Mouse (Mus musculus): Measurements from ENCODE around the gene Ccdc9b. TPM values are rescaled to one million over a fixed set of nuclear protein-coding genes. Genes with fewer than 3 reads are reported as not detected.

The Ccdc9b gene
- total and polyA plus RNA-seq, 3 experiments: not detected

DNA sequence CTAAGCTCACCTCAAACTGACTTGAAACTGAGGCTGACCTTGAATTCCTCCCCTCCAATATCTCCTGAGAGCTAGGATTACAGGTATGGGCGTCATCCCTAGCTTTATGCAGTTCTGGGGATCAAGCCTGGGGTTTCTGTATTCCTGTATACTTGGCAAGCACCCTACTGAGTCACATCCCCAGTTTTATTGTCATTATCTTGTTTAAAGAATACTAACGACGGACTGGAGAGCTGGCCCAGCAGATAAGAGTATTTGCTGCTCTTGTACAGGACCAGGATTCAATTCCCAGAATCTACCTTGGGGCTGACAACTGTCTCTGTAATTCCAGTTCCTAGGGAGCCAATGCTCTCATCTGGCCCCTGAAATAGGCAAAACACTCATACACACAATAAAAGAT is 43.3 kb upstream of the Ccdc9b start:
- Histone ChIP-seq H3K4me3 (replicated peaks in 1 of 3; ENCODE audit: low read depth in 2 of 3, low read length in 2 of 3, poor library complexity in 1 of 3) (no peak overlapping the region), H3K9me3 (replicated peaks; ENCODE audit: low read length) (peaks cover 6% of the 10 kb centered on the region), H3K27me3 (replicated peaks) (peaks cover 42% of the 10 kb centered on the region), H3K79me2 (replicated peaks; ENCODE audit: control insufficient read depth, extremely low read depth, insufficient read depth, poor library complexity, severe bottlenecking) (no peaks in the 10 kb centered on the region), H3K4me1 (ENCODE audit: control insufficient read depth in 1 of 2, insufficient read depth in 2 of 2) (peaks cover 8 to 12% of the 10 kb centered on the region in 2 experiments), H3K4me2 (ENCODE audit: insufficient read depth, low read depth, poor library complexity, severe bottlenecking) (no peak overlapping the region), H3K27ac (ENCODE audit: insufficient read depth, low read depth) (no peak overlapping the region), H3K36me3 (replicated peaks in 1 of 2; ENCODE audit: control insufficient read depth in 1 of 2, insufficient read depth in 1 of 2, low read length in 1 of 2) (no peaks in the 10 kb centered on the region), H3K9ac (ENCODE audit: insufficient read depth, low read depth) (no peak overlapping the region)
- DNase-seq (ENCODE audit: extremely low read depth): no peak
- in situ Hi-C loops (cut with MboI; ENCODE audit: low pct_ligation_motif_present, low pct_unique_long_range_greater_than_20kb, low sequenced_read_pairs): no loop called here
- TF ChIP-seq CTCF (conservative IDR thresholded peaks at IDR 0.05 in 1 of 2, IDR thresholded peaks at IDR 0.05 in 1 of 2; ENCODE audit: low read depth in 2 of 2, low read length in 2 of 2) (no peak), RCOR1 (conservative IDR thresholded peaks at IDR 0.05; ENCODE audit: low read depth, low read length) (no peak), MXI1 (IDR thresholded peaks at IDR 0.05; ENCODE audit: low read depth, low read length) (no peak), BHLHE40 (IDR thresholded peaks at IDR 0.05; ENCODE audit: low read depth, low read length) (no peak), IRF4 (IDR thresholded peaks at IDR 0.05; ENCODE audit: low read depth, low read length) (no peak), TBP (conservative IDR thresholded peaks at IDR 0.05; ENCODE audit: low read depth, low read length) (no peak), JUND (conservative IDR thresholded peaks at IDR 0.05; ENCODE audit: low read depth, low read length) (no peak), ZC3H11A (IDR thresholded peaks at IDR 0.05; ENCODE audit: low read depth, low read length) (no peak), MYC (IDR thresholded peaks at IDR 0.05; ENCODE audit: low read depth, low read length) (no peak), E2F4 (IDR thresholded peaks at IDR 0.05; ENCODE audit: insufficient replicate concordance, low read depth, low read length) (no peak), ZMIZ1 (IDR thresholded peaks at IDR 0.05; ENCODE audit: low read depth, low read length) (no peak), USF1 (IDR thresholded peaks at IDR 0.05; ENCODE audit: low read depth, low read length) (no peak), ZNF384 (IDR thresholded peaks at IDR 0.05; ENCODE audit: low read depth, low read length) (no peak), MAFK (IDR thresholded peaks at IDR 0.05; ENCODE audit: insufficient replicate concordance, low read length) (no peak), CHD2 (IDR thresholded peaks at IDR 0.05; ENCODE audit: low read length) (no peak), GABPA (IDR thresholded peaks at IDR 0.05; ENCODE audit: insufficient replicate concordance, low read depth, low read length) (no peak), HCFC1 (IDR thresholded peaks at IDR 0.05; ENCODE audit: low read depth, low read length) (no peak), MAZ (IDR thresholded peaks at IDR 0.05; ENCODE audit: low read depth, low read length) (no peak), TCF12 (IDR thresholded peaks at IDR 0.05; ENCODE audit: low read depth, low read length) (no peak), POLR2AphosphoS2 (IDR thresholded peaks at IDR 0.05; ENCODE audit: low read depth, low read length) (no peak)
- dilution Hi-C loops (cut with MboI; ENCODE audit: extremely low pct_ligation_motif_present, extremely low pct_unique_long_range_greater_than_20kb, low sequenced_read_pairs): no loop called here

DNA sequence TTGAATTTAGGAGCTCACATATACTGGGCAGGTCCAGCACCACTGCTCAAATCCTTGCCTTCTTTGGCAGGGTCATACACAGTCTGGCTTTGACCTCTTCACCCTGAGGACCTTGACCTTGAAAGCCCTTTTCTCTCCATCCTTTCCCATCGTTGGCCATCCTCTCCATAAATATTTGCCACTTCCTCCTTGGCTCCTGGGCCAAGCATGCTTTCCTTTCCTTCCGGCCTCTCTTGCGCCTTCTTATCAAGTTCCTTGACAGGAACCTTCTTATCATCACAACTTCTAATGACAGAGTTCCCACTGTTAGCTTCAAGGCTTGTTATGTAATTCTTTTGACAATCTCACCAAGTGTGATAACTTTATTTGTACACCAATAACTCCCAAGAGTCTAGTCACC is 42.7 kb upstream of the Ccdc9b start:
- H3K79me2 ChIP-seq (replicated peaks; ENCODE audit: control insufficient read depth, extremely low read depth, insufficient read depth, poor library complexity, severe bottlenecking): no peaks in the 10 kb centered on the region
- in situ Hi-C loops (cut with MboI; ENCODE audit: low pct_ligation_motif_present, low pct_unique_long_range_greater_than_20kb, low sequenced_read_pairs): no loop called here
- no peak overlapping the region for H3K9ac ChIP-seq (ENCODE audit: insufficient read depth, low read depth)
- no peaks in the 10 kb centered on the region for H3K36me3 ChIP-seq (replicated peaks in 1 of 2; ENCODE audit: control insufficient read depth in 1 of 2, insufficient read depth in 1 of 2, low read length in 1 of 2)
- H3K4me2 ChIP-seq (ENCODE audit: insufficient read depth, low read depth, poor library complexity, severe bottlenecking): no peak overlapping the region
- H3K4me1 ChIP-seq (ENCODE audit: control insufficient read depth in 1 of 2, insufficient read depth in 2 of 2): peaks cover 8 to 12% of the 10 kb centered on the region in 2 experiments
- H3K9me3 ChIP-seq (replicated peaks; ENCODE audit: low read length): peaks cover 3% of the 10 kb centered on the region
- H3K27ac ChIP-seq (ENCODE audit: insufficient read depth, low read depth): no peak overlapping the region
- peaks cover 39% of the 10 kb centered on the region for H3K27me3 ChIP-seq (replicated peaks)
- DNase-seq (ENCODE audit: extremely low read depth): no peak
- H3K4me3 ChIP-seq (replicated peaks in 1 of 3; ENCODE audit: low read depth in 2 of 3, low read length in 2 of 3, poor library complexity in 1 of 3): no peak overlapping the region
- dilution Hi-C loops (cut with MboI; ENCODE audit: extremely low pct_ligation_motif_present, extremely low pct_unique_long_range_greater_than_20kb, low sequenced_read_pairs): no loop called here
- TF ChIP-seq KAT2A (IDR thresholded peaks at IDR 0.05; ENCODE audit: insufficient replicate concordance, low read length): no peak
- TF ChIP-seq CHD1 (IDR thresholded peaks at IDR 0.05; ENCODE audit: low read depth, low read length): no peak
- no peak for TF ChIP-seq JUND (conservative IDR thresholded peaks at IDR 0.05; ENCODE audit: low read depth, low read length)
- TF ChIP-seq USF2 (conservative IDR thresholded peaks at IDR 0.05; ENCODE audit: low read depth, low read length): no peak
- TF ChIP-seq POLR2AphosphoS2 (IDR thresholded peaks at IDR 0.05; ENCODE audit: low read depth, low read length): no peak
- TF ChIP-seq GABPA (IDR thresholded peaks at IDR 0.05; ENCODE audit: insufficient replicate concordance, low read depth, low read length): no peak
- TF ChIP-seq RCOR1 (conservative IDR thresholded peaks at IDR 0.05; ENCODE audit: low read depth, low read length): no peak
- TF ChIP-seq RAD21 (IDR thresholded peaks at IDR 0.05; ENCODE audit: low read depth, low read length): no peak
- no peak for TF ChIP-seq JUN (IDR thresholded peaks at IDR 0.05; ENCODE audit: insufficient read depth, low read depth, low read length)
- no peak for TF ChIP-seq ELF1 (IDR thresholded peaks at IDR 0.05; ENCODE audit: low read depth, low read length)
- no peak for TF ChIP-seq MAX (IDR thresholded peaks at IDR 0.05; ENCODE audit: low read length)
- no peak for TF ChIP-seq PAX5 (IDR thresholded peaks at IDR 0.05; ENCODE audit: low read length)
- TF ChIP-seq USF1 (IDR thresholded peaks at IDR 0.05; ENCODE audit: low read depth, low read length): no peak
- no peak for TF ChIP-seq UBTF (IDR thresholded peaks at IDR 0.05; ENCODE audit: low read depth, low read length)
- no peak for TF ChIP-seq MAFK (IDR thresholded peaks at IDR 0.05; ENCODE audit: insufficient replicate concordance, low read length)
- TF ChIP-seq SIN3A (IDR thresholded peaks at IDR 0.05; ENCODE audit: low read length): no peak
- no peak for TF ChIP-seq NELFE (IDR thresholded peaks at IDR 0.05; ENCODE audit: low read depth, low read length)
- TF ChIP-seq TCF12 (IDR thresholded peaks at IDR 0.05; ENCODE audit: low read depth, low read length): no peak

All from CH12.LX (cell line).